8 mouse cellular contexts compared by ENCODE assay signal in the genomic region with DNA sequence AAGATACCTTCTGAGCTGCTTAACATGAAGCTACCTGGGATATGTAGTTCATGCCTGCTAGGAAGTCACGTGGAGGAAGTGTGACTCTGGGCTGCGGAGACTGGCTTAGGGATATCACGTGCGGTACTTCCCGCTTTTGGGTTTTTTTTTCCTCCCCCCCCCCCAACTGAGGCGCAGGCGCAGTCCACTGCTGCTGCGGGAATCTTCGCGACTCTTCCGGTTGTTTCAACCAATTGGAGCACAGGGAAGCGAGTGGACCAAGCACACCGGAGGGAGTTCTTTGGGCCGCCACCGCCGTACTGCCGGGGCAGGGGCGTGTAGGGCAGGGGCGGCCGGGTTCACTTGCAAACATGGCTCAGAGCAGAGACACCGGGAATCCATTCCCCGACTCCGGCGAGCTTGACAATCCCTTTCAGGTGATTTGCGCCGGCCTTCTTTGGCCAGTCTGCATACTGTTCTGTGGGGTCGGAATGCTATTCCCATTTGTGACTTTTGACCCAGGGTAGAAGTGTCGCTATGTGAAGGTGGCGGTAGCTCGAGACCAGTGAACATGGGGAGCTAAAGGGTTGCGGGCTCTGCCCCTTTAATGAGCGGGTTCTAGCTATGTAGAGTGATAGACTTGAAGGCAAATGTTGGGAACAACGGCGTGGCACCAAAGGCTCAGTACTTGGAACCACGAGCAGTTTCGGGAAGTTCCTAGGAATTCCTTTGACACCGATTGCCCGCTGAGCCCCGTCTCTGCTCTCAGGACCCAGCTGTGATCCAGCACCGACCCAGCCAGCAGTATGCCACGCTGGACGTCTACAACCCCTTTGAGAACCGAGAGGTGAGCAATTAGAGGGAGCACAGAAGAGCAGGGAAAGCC. TPM values are rescaled to one million over a fixed set of nuclear protein-coding genes. Genes with fewer than 3 reads are reported as not detected.
DNase-seq lines count a peak whose midpoint lies in the region; ATAC-seq lines count a peak whose summit lies in the region.

A gene (plus strand): TSS at position 232 of the 865 bp plus-strand sequence.

- H3K4me1 ChIP-seq in heart, embryonic 10.5 days = peaks cover 17% of the 10 kb centered on the region
- H3K4me1 ChIP-seq in kidney, embryonic 15.5 days = peaks cover 24% of the 10 kb centered on the region

- no peaks in the 10 kb centered on the region for H3K27me3 ChIP-seq in heart, embryonic 10.5 days (ENCODE audit: insufficient read depth, poor library complexity, severe bottlenecking)
- no peaks in the 10 kb centered on the region for H3K27me3 ChIP-seq in kidney, embryonic 15.5 days

- peak; percentile 89 for ATAC-seq in erythroblast, adult 5-6 weeks (replicated peaks; ENCODE audit: low FRiP score, poor library complexity, severe bottlenecking)
- peak; percentile 95 for ATAC-seq in kidney, embryonic 15.5 days (replicated peaks; ENCODE audit: low FRiP score)
- peak; percentile 90 for ATAC-seq in monocyte, adult 5-6 weeks (replicated peaks; ENCODE audit: insufficient number of reproducible peaks, low FRiP score, low TSS enrichment, poor library complexity, severe bottlenecking)

- H3K9ac ChIP-seq in kidney, embryonic 15.5 days = peak within 1 kb of the TSS; percentile 81

- peak within 1 kb of the TSS; percentile 81 for H3K4me3 ChIP-seq in heart, embryonic 10.5 days
- H3K4me3 ChIP-seq in kidney, embryonic 15.5 days (replicated peaks) = peak within 1 kb of the TSS; percentile 87

- H3K9me3 ChIP-seq in heart, embryonic 10.5 days = no peaks in the 10 kb centered on the region
- no peaks in the 10 kb centered on the region for H3K9me3 ChIP-seq in kidney, embryonic 15.5 days (replicated peaks)

- WGBS in heart, embryonic 10.5 days = under 1% methylated on average over 43 of the region's 43 CpGs
- WGBS in kidney, embryonic 15.5 days = under 1% methylated on average over 43 of the region's 43 CpGs

- H3K27ac ChIP-seq in heart, embryonic 10.5 days = peak within 1 kb of the TSS; percentile 89
- peak within 1 kb of the TSS; percentile 88 for H3K27ac ChIP-seq in kidney, embryonic 15.5 days

- peak; percentile 77 to 78 for DNase-seq in B cell, adult 2 months
- peak; percentile 99 for DNase-seq in brain, adult 2 months (ENCODE audit: low read depth, low spot score)
- peak; percentile 98 for DNase-seq in heart, embryonic 10.5 days (ENCODE audit: low spot score)
- peak; percentile 92 for DNase-seq in liver
- DNase-seq in spleen, postnatal 4 days (ENCODE audit: low spot score in 2 of 2) = peak; percentile 78 to 90

- H3K4me2 ChIP-seq in kidney, embryonic 15.5 days = peak within 1 kb of the TSS; percentile 88

- H3K36me3 ChIP-seq in heart, embryonic 10.5 days = peaks cover 78% of the 10 kb centered on the region
- H3K36me3 ChIP-seq in kidney, embryonic 15.5 days = peaks cover 79% of the 10 kb centered on the region

RNA-seq across cellular contexts. Expression of the gene that starts here (rescaled TPM):
- 20.3 and 24.0 TPM in 2 replicates for total RNA-seq in erythroblast, adult 5-6 weeks (2015; ENCODE audit: low replicate concordance)
- 3.5 and 5.8 TPM in 2 replicates for total RNA-seq in erythroblast, adult 5-6 weeks (2017; ENCODE audit: low replicate concordance)
- 104 and 115 TPM in 2 replicates for polyA plus RNA-seq in heart, embryonic 10.5 days (2016; fragmentation: Nextera tagmentation; extraction: Ambion mirVana)
- 122 and 133 TPM in 2 replicates for polyA plus RNA-seq in kidney, embryonic 15.5 days (2015; fragmentation: Nextera tagmentation; extraction: Ambion mirVana)
- total RNA-seq in monocyte, adult 5-6 weeks (2017) = 23.2 to 55.0 TPM (median 23.6 TPM) in 3 replicates

Comparison
In these comparisons a context has a peak if more than half of its experiments do, and no peak if none do; other contexts are left out.
1. Peak in every context shown above with its lines: DNase-seq, ATAC-seq, H3K4me3 ChIP-seq and H3K27ac ChIP-seq.